Mouse (Mus musculus) ZHBTc4 (cell line): ENCODE measurements around the gene Layn.

ENCODE experiments used
- DNase-seq: peaks from one replicate; pipeline ENCODE4 v3.0.0-alpha.2; 2011; ENCODE audit warnings: low read depth, low spot score

Layn gene

GRCm38 (mm10) chr9:51076979-51077315 lies at the start of gene Layn:
Gene Layn (minus strand): TSS chr9:51077094.
- peak; percentile 86 for DNase-seq

GRCm38 (mm10) chr9:51114767-51115166 lies 37.9 kb upstream of the Layn start:
- no peak for DNase-seq

- peak; percentile 10 for DNase-seq
Measured at GRCm38 (mm10) chr9:51105751-51106150, 28.9 kb upstream of the Layn start.

GRCm38 (mm10) chr9:51103808-51104514 lies 27.1 kb upstream of the Layn start:
- peak; percentile 43 for DNase-seq

- peak; percentile 74 for DNase-seq
Measured at GRCm38 (mm10) chr9:51102963-51103807, 26.3 kb upstream of the Layn start.

GRCm38 (mm10) chr9:51101756-51102425 lies 25.0 kb upstream of the Layn start, which contains the start of gene 4833427G06Rik:
Gene 4833427G06Rik (minus strand): TSS chr9:51102078.
- peak; percentile 80 for DNase-seq

GRCm38 (mm10) chr9:51096306-51096705 lies 19.4 kb upstream of the Layn start:
- DNase-seq: no peak

GRCm38 (mm10) chr9:51093697-51094096 lies 16.8 kb upstream of the Layn start:
- DNase-seq: no peak

- DNase-seq: no peak
Measured at GRCm38 (mm10) chr9:51081614-51082013, 4.7 kb upstream of the Layn start.

- peak; percentile 40 for DNase-seq
Measured at GRCm38 (mm10) chr9:51076300-51076978, 455 bp downstream of the Layn start.

- DNase-seq: peak; percentile 13
Measured at GRCm38 (mm10) chr9:51075780-51076179, 1.1 kb downstream of the Layn start.

- DNase-seq: no peak
Measured at GRCm38 (mm10) chr9:51070801-51071200, 6.1 kb downstream of the Layn start.

- no peak for DNase-seq
Measured at GRCm38 (mm10) chr9:51068202-51068601, 8.7 kb downstream of the Layn start.

- DNase-seq: no peak
Measured at GRCm38 (mm10) chr9:51060601-51061000, 16.3 kb downstream of the Layn start, which contains the start of gene Btg4. Gene Btg4 (plus strand): TSS chr9:51060901.

- DNase-seq: no peak
Measured at GRCm38 (mm10) chr9:51058951-51059521, 17.9 kb downstream of the Layn start.

- DNase-seq: no peak
Measured at GRCm38 (mm10) chr9:51056360-51057324, 20.3 kb downstream of the Layn start.

- peak; percentile 25 for DNase-seq
Measured at GRCm38 (mm10) chr9:51052180-51052579, 24.7 kb downstream of the Layn start.

GRCm38 (mm10) chr9:51042136-51042535 lies 34.8 kb downstream of the Layn start:
- DNase-seq: peak; percentile 15

GRCm38 (mm10) chr9:51041491-51041980 lies 35.4 kb downstream of the Layn start:
- DNase-seq: peak; percentile 61
